Mouse (Mus musculus) testis, adult 2 months (tissue): ENCODE results near the gene Hmgcs2. TPM values are rescaled to one million over a fixed set of nuclear protein-coding genes. Genes with fewer than 3 reads are reported as not detected.
A peak's percentile ranks its signal among the peaks of the same experiment; 100 is the strongest.

Experiments used
- H3K27ac ChIP-seq: fragments of 200-500 bp; 2 replicates; pipeline ENCODE4 v1.5.1; 2012; ENCODE audit warnings: low read depth, low read length; ENCODE audit not compliant: control insufficient read depth, insufficient read depth
- H3K27me3 ChIP-seq: fragments of 200-500 bp; 2 replicates; pipeline ENCODE4 v1.6.1; 2012; ENCODE audit warnings: mild to moderate bottlenecking, low read length, moderate library complexity; ENCODE audit not compliant: control insufficient read depth, insufficient read depth
- H3K36me3 ChIP-seq: fragments of 200-500 bp; 2 replicates; pipeline ENCODE4 v1.6.1; 2012; ENCODE audit warnings: mild to moderate bottlenecking, low read length; ENCODE audit not compliant: control insufficient read depth, insufficient read depth
- H3K4me1 ChIP-seq: fragments of 200-500 bp; 2 replicates; pipeline ENCODE4 v1.6.1; 2012; ENCODE audit warnings: low read length; ENCODE audit not compliant: control insufficient read depth, insufficient read depth
- H3K4me3 ChIP-seq: fragments of 200-500 bp; 2 replicates; pipeline ENCODE4 v1.5.1; 2012; ENCODE audit warnings: low read depth, mild to moderate bottlenecking, low read length, moderate library complexity, mixed read lengths; ENCODE audit not compliant: control insufficient read depth
- CTCF ChIP-seq: fragments of 200-500 bp; IDR thresholded peaks from 2 replicates; pipeline ENCODE4 v1.5.1; 2012; ENCODE audit warnings: low read depth, mild to moderate bottlenecking, inconsistent platforms, low read length, moderate library complexity; ENCODE audit not compliant: control insufficient read depth, insufficient read depth, insufficient replicate concordance
- POLR2A ChIP-seq: fragments of 200-500 bp; IDR thresholded peaks from 2 replicates; pipeline ENCODE4 v1.6.1; 2012; ENCODE audit warnings: low read depth, mild to moderate bottlenecking, inconsistent platforms, low read length, moderate library complexity; ENCODE audit not compliant: control insufficient read depth
- polyA plus RNA-seq: library from polyadenylated mRNA; depleted of rRNA; stranded (reverse); fragments of >200 nt; gene quantifications from 2 replicates; pipeline ENCODE4 v1.2.3, GENCODE M21; 2012

Gene Hmgcs2
- polyA plus RNA-seq, 1 experiment = 59.5 TPM

- Histone ChIP-seq H3K4me3 (no peak overlapping the region), H3K4me1 (peaks cover 5% of the 10 kb centered on the region)
- TF ChIP-seq CTCF = no peak
These were observed 42.0 kb downstream of the Hmgcs2 start for GRCm38 (mm10) chr3:98322209-98322608.

GRCm38 (mm10) chr3:98324235-98324634 lies 44.0 kb downstream of the Hmgcs2 start:
- Histone ChIP-seq H3K27me3 (no peaks in the 10 kb centered on the region), H3K36me3 (no peaks in the 10 kb centered on the region), H3K27ac (no peak overlapping the region), H3K4me3 (no peak overlapping the region), H3K4me1 (peaks cover 5% of the 10 kb centered on the region)
- TF ChIP-seq POLR2A = no peak
- TF ChIP-seq CTCF = no peak

More at GRCm38 (mm10) chr3:98322209-98322608, 42.0 kb downstream of the Hmgcs2 start:
- no peaks in the 10 kb centered on the region for H3K36me3 ChIP-seq
- H3K27me3 ChIP-seq = no peaks in the 10 kb centered on the region
- peak overlapping the region; percentile 9; the same call in 1 of the 2 replicates for H3K27ac ChIP-seq

- TF ChIP-seq POLR2A (no peak), CTCF (no peak)
- peaks cover 4% of the 10 kb centered on the region for H3K4me1 ChIP-seq
- no peak overlapping the region for H3K4me3 ChIP-seq
- H3K36me3 ChIP-seq = no peaks in the 10 kb centered on the region
- no peaks in the 10 kb centered on the region for H3K27me3 ChIP-seq
- no peak overlapping the region for H3K27ac ChIP-seq
These were observed 53.8 kb downstream of the Hmgcs2 start for GRCm38 (mm10) chr3:98334010-98334409.

- Histone ChIP-seq H3K27ac (no peak overlapping the region), H3K27me3 (no peaks in the 10 kb centered on the region), H3K4me3 (no peak overlapping the region), H3K36me3 (no peaks in the 10 kb centered on the region), H3K4me1 (peaks cover 4% of the 10 kb centered on the region)
- TF ChIP-seq CTCF = no peak
These were observed 55.1 kb downstream of the Hmgcs2 start for GRCm38 (mm10) chr3:98335331-98335730.

GRCm38 (mm10) chr3:98335886-98336285 lies 55.7 kb downstream of the Hmgcs2 start:
- Histone ChIP-seq H3K36me3 (no peaks in the 10 kb centered on the region), H3K27me3 (no peaks in the 10 kb centered on the region), H3K4me1 (peaks cover 4% of the 10 kb centered on the region), H3K4me3 (no peak overlapping the region), H3K27ac (no peak overlapping the region)
- TF ChIP-seq POLR2A (no peak), CTCF (no peak)

GRCm38 (mm10) chr3:98336661-98337654 lies 56.7 kb downstream of the Hmgcs2 start:
- Histone ChIP-seq H3K36me3 (no peaks in the 10 kb centered on the region), H3K27ac (no peak overlapping the region), H3K27me3 (no peaks in the 10 kb centered on the region), H3K4me3 (no peak overlapping the region), H3K4me1 (peaks cover 4% of the 10 kb centered on the region)
- no peak for TF ChIP-seq CTCF
- TF ChIP-seq POLR2A = no peak

- H3K27me3 ChIP-seq = no peaks in the 10 kb centered on the region
- H3K4me1 ChIP-seq = peaks cover 4% of the 10 kb centered on the region
- peak overlapping the region; percentile 25 for H3K4me3 ChIP-seq
- no peak for TF ChIP-seq CTCF
- TF ChIP-seq POLR2A = no peak
- H3K27ac ChIP-seq = no peak overlapping the region
- no peaks in the 10 kb centered on the region for H3K36me3 ChIP-seq
These were observed 58.4 kb downstream of the Hmgcs2 start for GRCm38 (mm10) chr3:98338584-98339041.
